Mouse (Mus musculus) retina, postnatal 1 day (tissue): ENCODE results near the gene Cnih3.
A peak's percentile ranks its signal among the peaks of the same experiment; 100 is the strongest.

Experiments
- DNase-seq: peaks from one replicate; pipeline ENCODE4 v3.0.0-alpha.2; 2012

The Cnih3 gene

GRCm38 (mm10) chr1:181408086-181408975 is 55.9 kb downstream of the Cnih3 start:
- DNase-seq = peak; percentile 27

GRCm38 (mm10) chr1:181409693-181410092 is 57.3 kb downstream of the Cnih3 start:
- DNase-seq = no peak

- DNase-seq = no peak
Observed at GRCm38 (mm10) chr1:181410647-181411254, 58.3 kb downstream of the Cnih3 start.

- no peak for DNase-seq
Observed at GRCm38 (mm10) chr1:181414985-181415384, 62.6 kb downstream of the Cnih3 start.

- peak; percentile 19 for DNase-seq
Observed at GRCm38 (mm10) chr1:181416841-181417240, 64.4 kb downstream of the Cnih3 start.

GRCm38 (mm10) chr1:181417937-181418523 is 65.6 kb downstream of the Cnih3 start:
- no peak for DNase-seq

GRCm38 (mm10) chr1:181420080-181420536 is 67.7 kb downstream of the Cnih3 start:
- DNase-seq = no peak

GRCm38 (mm10) chr1:181422796-181423195 is 70.4 kb downstream of the Cnih3 start:
- DNase-seq = peak; percentile 30

GRCm38 (mm10) chr1:181424922-181425321 is 72.5 kb downstream of the Cnih3 start:
- no peak for DNase-seq

- DNase-seq = no peak
Observed at GRCm38 (mm10) chr1:181425388-181425787, 73.0 kb downstream of the Cnih3 start.

- no peak for DNase-seq
Observed at GRCm38 (mm10) chr1:181426406-181426805, 74.0 kb downstream of the Cnih3 start.

- DNase-seq = no peak
Observed at GRCm38 (mm10) chr1:181433263-181433662, 80.8 kb downstream of the Cnih3 start.

GRCm38 (mm10) chr1:181435414-181435813 is 83.0 kb downstream of the Cnih3 start:
- no peak for DNase-seq

- DNase-seq = no peak
Observed at GRCm38 (mm10) chr1:181440982-181441603, 88.7 kb downstream of the Cnih3 start.

GRCm38 (mm10) chr1:181441654-181442241 is 89.3 kb downstream of the Cnih3 start:
- no peak for DNase-seq

- no peak for DNase-seq
Observed at GRCm38 (mm10) chr1:181445041-181445440, 92.6 kb downstream of the Cnih3 start.

GRCm38 (mm10) chr1:181445630-181446257 is 93.3 kb downstream of the Cnih3 start:
- no peak for DNase-seq

- DNase-seq = no peak
Observed at GRCm38 (mm10) chr1:181446591-181447114, 94.2 kb downstream of the Cnih3 start.

- no peak for DNase-seq
Observed at GRCm38 (mm10) chr1:181447576-181447975, 95.1 kb downstream of the Cnih3 start.

GRCm38 (mm10) chr1:181448041-181448440 is 95.6 kb downstream of the Cnih3 start:
- no peak for DNase-seq

GRCm38 (mm10) chr1:181453106-181453505 is 100.7 kb downstream of the Cnih3 start:
- DNase-seq = no peak

GRCm38 (mm10) chr1:181456911-181457310 is 104.5 kb downstream of the Cnih3 start:
- no peak for DNase-seq
